Mouse (Mus musculus) WW6 (cell line): ENCODE data around the gene Acsl1.

Source experiments
- DNase-seq: peaks from one replicate; pipeline ENCODE4 v3.0.0-alpha.2; 2013; ENCODE audit warnings: low read depth, low spot score

Acsl1 gene

DNA sequence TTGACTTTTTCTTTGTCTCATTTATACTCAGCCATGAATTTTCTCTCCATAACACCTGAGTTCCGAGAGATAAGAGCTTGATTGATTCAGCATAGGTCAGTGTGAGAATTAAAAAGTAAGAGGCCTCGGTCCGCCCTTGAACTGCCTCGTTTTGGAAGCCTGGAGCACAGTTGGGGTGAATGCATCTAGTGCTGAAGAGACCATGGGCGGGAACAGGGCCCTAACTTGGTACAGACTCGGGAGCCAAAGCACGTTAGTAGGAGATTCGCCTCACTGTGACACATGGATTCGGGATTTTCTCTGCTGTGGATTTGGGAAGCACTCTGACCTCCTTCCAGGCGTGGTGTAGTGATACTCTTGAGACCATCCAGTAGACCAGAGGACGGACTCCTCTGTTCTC lies 4.6 kb downstream of the Acsl1 start:
- no peak for DNase-seq

DNA sequence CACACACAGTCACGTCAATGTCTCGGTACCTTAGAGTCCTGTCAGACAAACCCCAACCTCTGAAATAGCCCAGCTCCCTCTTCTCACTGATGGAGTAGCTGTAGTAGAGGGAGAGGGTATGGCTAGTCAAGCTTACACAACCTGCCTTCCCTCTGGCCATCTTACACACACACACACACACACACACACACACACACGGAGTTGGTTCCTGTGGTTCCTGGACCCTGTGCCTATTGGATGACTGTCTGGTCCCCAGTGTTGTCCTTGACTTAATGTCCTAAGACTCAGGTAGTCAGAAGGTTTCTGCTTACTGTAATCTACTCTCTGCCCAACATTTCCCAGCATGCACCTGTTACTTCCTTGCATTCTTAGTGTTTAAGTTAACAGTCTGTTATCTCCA lies 5.1 kb downstream of the Acsl1 start:
- DNase-seq, result no peak

GRCm38 (mm10) chr8:46477747-46478458 lies 7.1 kb downstream of the Acsl1 start:
- DNase-seq, result no peak

GRCm38 (mm10) chr8:46478783-46479182 lies 7.9 kb downstream of the Acsl1 start:
- no peak for DNase-seq

DNA sequence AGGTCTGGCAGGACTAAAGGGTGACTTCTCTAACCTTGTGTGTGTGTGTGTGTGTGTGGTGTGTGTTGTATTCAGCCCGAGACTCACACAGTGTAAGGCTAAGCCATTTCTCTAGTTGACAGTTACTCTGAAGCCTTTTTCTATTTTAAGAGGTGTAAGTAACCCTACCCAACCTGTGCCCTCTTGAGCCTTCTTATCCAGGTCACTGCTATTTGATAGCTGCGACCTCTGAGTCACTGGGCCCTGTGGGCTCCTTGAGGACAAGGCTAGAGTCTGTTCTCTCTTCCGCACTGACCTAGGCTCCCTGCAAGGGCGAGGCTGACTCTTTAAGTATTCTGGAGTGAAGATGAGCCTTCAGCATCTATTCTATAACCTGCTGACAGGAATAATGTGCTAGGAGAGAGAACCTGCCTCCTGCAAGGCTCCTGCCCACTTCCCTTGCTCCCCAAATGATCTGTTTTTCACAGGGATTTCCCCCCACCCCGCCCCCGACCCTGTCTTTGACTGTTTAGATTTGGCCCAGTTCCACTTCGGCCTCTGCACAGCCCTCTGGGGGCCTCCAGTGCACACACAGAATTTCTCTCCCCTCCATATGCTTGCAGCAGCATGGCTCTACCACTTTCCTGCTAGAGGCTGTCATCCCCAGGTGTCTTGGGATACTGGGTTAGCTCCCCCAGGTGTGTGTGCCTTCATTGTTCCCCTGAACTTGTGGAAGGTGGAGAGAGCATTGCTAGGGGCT lies 9.1 kb downstream of the Acsl1 start:
- DNase-seq, result no peak

GRCm38 (mm10) chr8:46480533-46480900 lies 9.7 kb downstream of the Acsl1 start:
- DNase-seq, result no peak

- DNase-seq, result no peak
Observed at GRCm38 (mm10) chr8:46482771-46483170, 11.9 kb downstream of the Acsl1 start.

- no peak for DNase-seq
Observed at GRCm38 (mm10) chr8:46483247-46483646, 12.4 kb downstream of the Acsl1 start.

GRCm38 (mm10) chr8:46484077-46484476 lies 13.2 kb downstream of the Acsl1 start:
- DNase-seq, result no peak

DNA sequence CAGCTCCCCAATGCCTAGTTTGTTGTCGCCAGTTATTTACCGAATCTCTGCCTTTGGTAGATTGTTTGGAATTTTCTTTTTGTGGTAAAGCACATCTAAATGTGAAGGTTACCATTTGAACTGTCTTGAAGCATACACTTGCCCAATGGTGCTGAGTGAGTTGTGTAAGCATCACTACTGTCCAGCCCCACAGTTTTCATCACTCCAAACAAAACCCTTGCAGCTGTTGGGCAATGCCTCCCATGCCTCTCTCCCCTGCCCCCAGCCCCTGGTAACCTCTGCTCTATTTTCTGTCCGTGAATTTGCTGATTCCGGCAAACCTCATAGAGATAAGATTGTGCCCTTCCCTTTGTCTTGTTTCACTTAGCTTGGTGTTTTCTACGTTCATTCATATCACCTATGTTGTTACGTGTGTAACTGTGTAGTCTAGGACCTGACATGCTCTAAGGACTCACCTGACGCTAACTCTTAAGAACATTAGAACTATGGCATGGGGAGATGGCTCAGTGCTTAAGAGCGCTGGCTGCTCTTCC lies 14.2 kb downstream of the Acsl1 start:
- DNase-seq, result no peak

- DNase-seq, result no peak
Observed at GRCm38 (mm10) chr8:46488085-46488561, 17.3 kb downstream of the Acsl1 start.

GRCm38 (mm10) chr8:46489196-46489595 lies 18.4 kb downstream of the Acsl1 start:
- no peak for DNase-seq

DNA sequence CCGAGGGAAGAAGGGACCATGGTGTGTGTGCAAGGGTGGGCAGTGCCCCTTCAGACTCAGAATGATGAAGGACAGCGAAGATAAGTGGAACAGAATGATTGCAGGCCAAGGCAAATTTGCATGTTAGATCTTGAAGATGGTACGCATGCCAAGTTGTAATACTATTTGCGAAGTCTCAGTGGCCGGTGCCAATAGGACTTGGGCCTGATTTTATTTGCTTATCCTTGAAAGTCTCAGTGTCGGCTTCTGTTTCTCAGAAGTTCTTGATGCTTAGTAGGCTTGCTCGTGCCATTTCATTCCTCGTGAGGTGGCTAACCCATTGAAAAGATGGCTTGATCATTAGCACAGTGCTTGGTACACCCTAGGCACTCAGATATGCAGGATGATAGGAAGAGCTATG lies 19.4 kb downstream of the Acsl1 start:
- DNase-seq, result no peak

GRCm38 (mm10) chr8:46490821-46491220 lies 20.0 kb downstream of the Acsl1 start:
- no peak for DNase-seq

DNA sequence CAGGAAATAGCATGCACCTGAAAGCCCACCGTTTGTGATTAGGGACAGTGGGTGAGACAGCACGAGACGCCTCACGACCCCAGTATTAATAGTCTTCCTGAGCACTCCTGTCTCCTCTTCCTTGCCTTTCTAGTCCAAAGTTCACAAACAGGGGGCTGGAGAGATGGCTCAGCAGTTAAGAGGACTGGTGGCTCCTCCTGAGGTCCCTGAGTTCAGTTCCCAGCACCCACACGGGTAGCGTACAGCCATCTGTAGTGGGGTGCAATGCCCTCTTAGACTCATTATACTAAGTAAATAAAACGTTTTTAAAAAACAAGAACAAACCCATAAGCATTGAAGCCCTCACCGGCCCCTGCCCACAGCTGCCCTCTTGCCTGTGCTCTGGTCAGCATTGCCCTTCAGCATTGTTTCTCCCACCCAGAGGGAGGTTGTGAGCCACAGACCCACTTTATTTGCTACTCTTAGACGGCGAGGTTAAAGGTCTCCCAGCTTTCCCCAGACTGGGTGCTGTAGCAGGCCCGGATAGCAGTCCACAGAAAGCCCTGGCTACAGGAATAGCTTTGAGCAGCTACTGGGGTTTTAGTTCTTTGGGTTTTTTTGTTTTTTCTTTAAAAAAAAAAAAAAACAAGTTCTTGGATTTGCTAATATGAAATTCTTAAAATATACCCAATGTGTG lies 22.8 kb downstream of the Acsl1 start:
- no peak for DNase-seq

DNA sequence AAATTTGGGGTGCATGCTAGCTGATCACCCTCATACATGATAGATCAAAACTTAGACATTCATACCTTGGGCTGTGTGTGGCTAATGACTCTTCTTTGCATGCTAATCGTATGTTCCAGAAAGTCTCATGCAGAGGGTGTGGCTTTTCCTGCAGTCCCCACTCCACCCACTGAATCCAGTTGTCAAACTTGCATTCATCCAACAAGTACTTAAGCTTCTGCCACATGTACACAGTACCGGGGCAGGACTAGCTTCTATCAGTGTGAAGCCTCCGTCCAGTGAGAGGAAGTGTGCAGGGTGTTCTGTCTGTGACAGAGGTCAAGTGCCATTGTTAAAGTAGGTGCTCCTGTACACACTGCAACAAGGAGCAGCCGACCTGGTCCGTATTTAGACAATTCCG lies 26.0 kb downstream of the Acsl1 start:
- DNase-seq, result no peak

DNA sequence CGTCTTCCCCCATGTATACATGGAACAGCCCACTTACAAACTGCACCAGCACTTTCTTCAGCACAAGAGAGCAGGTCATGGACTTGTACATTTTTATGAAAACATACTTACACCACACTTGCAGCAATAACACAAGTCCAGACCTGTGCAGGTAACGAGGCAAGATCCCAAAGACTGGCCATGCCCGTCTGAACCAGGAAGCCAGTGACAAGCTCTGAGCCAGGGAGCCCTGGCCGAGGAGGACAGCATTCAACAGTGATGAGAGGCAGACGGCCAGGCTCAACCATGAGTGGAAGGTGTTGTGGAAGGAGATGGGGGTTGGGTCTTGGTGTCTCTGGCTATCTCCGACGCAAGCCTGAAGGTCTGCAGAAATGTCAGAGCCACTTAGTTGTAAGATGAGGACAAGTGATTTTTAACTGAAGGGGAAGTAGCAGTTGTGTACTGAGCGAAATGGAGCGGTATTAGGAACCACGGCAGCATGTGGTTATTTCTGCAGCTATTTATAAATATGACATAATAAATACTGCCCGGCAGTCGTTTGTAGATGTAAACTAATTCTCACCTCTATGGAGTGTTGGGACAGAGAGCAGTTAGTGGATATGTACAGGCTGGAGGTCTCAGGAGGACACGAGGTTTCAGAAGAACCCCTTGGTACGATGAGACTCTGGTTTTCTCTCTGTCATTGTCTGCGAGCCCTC lies 26.6 kb downstream of the Acsl1 start:
- no peak for DNase-seq

GRCm38 (mm10) chr8:46499376-46500061 lies 28.7 kb downstream of the Acsl1 start:
- no peak for DNase-seq

- DNase-seq, result no peak
Observed at GRCm38 (mm10) chr8:46502333-46503071, 31.7 kb downstream of the Acsl1 start.

DNA sequence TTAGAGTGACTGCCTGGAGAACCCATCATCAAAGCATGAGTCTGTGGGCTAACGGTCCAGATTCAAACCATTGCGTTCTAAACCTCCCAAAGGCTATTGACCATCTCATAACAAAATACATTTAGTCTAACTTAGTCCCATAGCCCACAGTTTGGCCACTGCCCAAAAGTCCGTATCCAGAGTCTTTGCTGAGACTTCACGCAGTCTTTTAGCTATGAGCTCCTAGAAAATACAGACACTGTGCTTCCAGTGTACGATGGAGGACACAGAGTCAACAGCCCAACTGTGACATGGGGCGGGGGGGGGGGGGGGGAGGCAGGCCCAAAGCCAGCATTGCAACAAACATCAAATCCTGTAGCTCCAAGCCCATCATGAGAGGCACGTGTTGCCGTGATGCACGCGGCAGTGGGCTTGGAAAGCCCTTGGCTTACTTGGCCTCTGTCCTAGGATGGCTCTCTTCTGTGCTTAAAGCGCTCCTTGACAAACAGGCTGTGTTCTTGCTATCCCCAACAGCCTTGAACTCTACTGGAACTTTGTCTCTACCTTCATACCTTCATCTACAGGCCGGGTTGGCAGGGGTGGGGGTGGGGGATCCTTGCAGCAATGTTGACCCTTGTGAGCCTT lies 32.3 kb downstream of the Acsl1 start:
- DNase-seq, result no peak
